Mouse (Mus musculus) E14TG2a.4 (cell line): ENCODE measurements at regions not wholly inside any gene's neighbourhood (a gene's known extent, or its start where the extent isn't known, plus 50 kb on each side); places are given as distances from the start of the nearest gene placed in this dataset.

Experiments
- H3K27me3 ChIP-seq: 2 replicates; pipeline ENCODE4 v1.6.1; 2014; ENCODE audit warnings: low read length, control low read depth; ENCODE audit not compliant: insufficient read depth
- H3K36me3 ChIP-seq: 2 replicates; pipeline ENCODE4 v1.6.1; 2014; ENCODE audit warnings: low read length, control low read depth; ENCODE audit not compliant: insufficient read depth
- H3K4me1 ChIP-seq: replicated peaks from 2 replicates; pipeline ENCODE4 v1.6.1; 2014; ENCODE audit warnings: low read depth, low read length, control low read depth
- H3K4me3 ChIP-seq: replicated peaks from 2 replicates; pipeline ENCODE4 v1.5.1; 2014; ENCODE audit warnings: mild to moderate bottlenecking, low read length
- H3K9me3 ChIP-seq: 2 replicates; pipeline ENCODE4 v1.6.1; 2014; ENCODE audit warnings: low read length, control low read depth
- CTCF ChIP-seq: conservative IDR thresholded peaks from 2 replicates; pipeline ENCODE4 v1.5.1; 2014; ENCODE audit warnings: low read length
- NANOG ChIP-seq: IDR thresholded peaks from 2 replicates; pipeline ENCODE4 v1.6.1; 2014; ENCODE audit warnings: borderline replicate concordance, low read length, mixed read lengths
- POU5F1 ChIP-seq: IDR thresholded peaks from 2 replicates; pipeline ENCODE4 v1.6.1; 2014; ENCODE audit warnings: low read length, borderline replicate concordance

DNA sequence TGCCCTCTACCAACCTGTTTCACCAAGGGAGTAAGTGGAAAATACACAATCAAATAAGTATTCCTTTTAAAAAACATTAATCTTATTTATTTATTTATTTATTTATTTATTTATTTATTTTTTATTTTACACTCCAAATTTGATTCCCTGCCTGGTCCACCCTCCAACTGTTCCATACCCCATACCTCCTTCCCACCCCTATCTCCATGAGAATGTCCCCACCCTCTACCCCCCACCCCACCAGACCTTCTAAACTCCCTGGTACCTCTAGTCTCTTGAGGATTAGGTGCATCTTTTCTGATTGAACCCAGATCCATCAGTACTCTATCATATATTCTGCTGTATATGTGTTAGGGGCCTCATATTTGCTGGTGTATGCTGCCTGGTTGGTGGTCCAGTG, 538.4 kb upstream of the Cdh8 start:
- no peak for TF ChIP-seq NANOG
- TF ChIP-seq CTCF, result no peak
- no peak for TF ChIP-seq POU5F1
- Histone ChIP-seq H3K36me3 (no peaks in the 10 kb centered on the region), H3K4me3 (no peak overlapping the region), H3K9me3 (no peaks in the 10 kb centered on the region), H3K27me3 (no peaks in the 10 kb centered on the region), H3K4me1 (no peaks in the 10 kb centered on the region)

GRCm38 (mm10) chr8:99953876-99954275, 537.6 kb upstream of the Cdh8 start:
- Histone ChIP-seq H3K4me1 (no peaks in the 10 kb centered on the region), H3K27me3 (no peaks in the 10 kb centered on the region), H3K36me3 (no peaks in the 10 kb centered on the region), H3K9me3 (no peaks in the 10 kb centered on the region), H3K4me3 (no peak overlapping the region)
- TF ChIP-seq NANOG (no peak), CTCF (no peak), POU5F1 (no peak)

GRCm38 (mm10) chr8:99933159-99933558, 516.9 kb upstream of the Cdh8 start:
- Histone ChIP-seq H3K4me1 (no peaks in the 10 kb centered on the region), H3K27me3 (no peaks in the 10 kb centered on the region), H3K4me3 (no peak overlapping the region), H3K9me3 (no peaks in the 10 kb centered on the region), H3K36me3 (no peaks in the 10 kb centered on the region)
- TF ChIP-seq NANOG (no peak), POU5F1 (no peak), CTCF (no peak)
